Mouse (Mus musculus) midbrain, embryonic 14.5 days (tissue): ENCODE results near the gene Minos1. TPM values are rescaled to one million over a fixed set of nuclear protein-coding genes. Genes with fewer than 3 reads are reported as not detected.

Experiments used
- ATAC-seq: fragments of 200-750 bp; cut with Nextera tagmentation; 2 replicates; pipeline ENCODE4 v1.8.0; 2017; ENCODE audit warnings: moderate number of reproducible peaks, moderate library complexity; ENCODE audit not compliant: low FRiP score, low TSS enrichment
- DNase-seq: peaks from one replicate; pipeline ENCODE4 v3.0.0-alpha.2; 2015
- H3K27ac ChIP-seq: fragments of 300-500 bp; sonication (generic); replicated peaks from 2 replicates; pipeline ENCODE4 v1.5.1; 2014; ENCODE audit warnings: mild to moderate bottlenecking, low read depth, low read length, moderate library complexity
- H3K27me3 ChIP-seq: fragments of 300-500 bp; sonication (generic); 2 replicates; pipeline ENCODE4 v1.6.1; 2014; ENCODE audit warnings: low read length, control low read depth, mixed read lengths; ENCODE audit not compliant: control insufficient read depth, insufficient read depth
- H3K36me3 ChIP-seq: fragments of 300-500 bp; sonication (generic); 2 replicates; pipeline ENCODE4 v1.6.1; 2014; ENCODE audit warnings: low read length, control low read depth; ENCODE audit not compliant: control insufficient read depth, insufficient read depth
- H3K4me1 ChIP-seq: fragments of 300-500 bp; sonication (generic); 2 replicates; pipeline ENCODE4 v1.6.1; 2014; ENCODE audit warnings: mild to moderate bottlenecking, antibody characterized with exemption, low read length, control low read depth; ENCODE audit not compliant: control insufficient read depth, insufficient read depth
- H3K4me2 ChIP-seq: fragments of 300-500 bp; sonication (generic); 2 replicates; pipeline ENCODE4 v1.6.1; 2014; ENCODE audit warnings: mild to moderate bottlenecking, low read length, moderate library complexity
- H3K4me3 ChIP-seq: fragments of 300-500 bp; sonication (generic); replicated peaks from 2 replicates; pipeline ENCODE4 v1.5.1; 2014; ENCODE audit warnings: low read depth, low read length
- H3K9ac ChIP-seq: fragments of 300-500 bp; sonication (generic); replicated peaks from 2 replicates; pipeline ENCODE4 v1.6.1; 2014; ENCODE audit warnings: mild to moderate bottlenecking, low read length, moderate library complexity
- H3K9me3 ChIP-seq: fragments of 300-500 bp; sonication (generic); 2 replicates; pipeline ENCODE4 v1.6.1; 2016; ENCODE audit warnings: low read length, control low read depth, mixed read lengths; ENCODE audit not compliant: control insufficient read depth
- WGBS: fragments of 180-500 bp; shearing (Covaris S2); extraction: QIAGEN DNeasy Blood & Tissue Kit; methylation state at CpG from one replicate; pipeline ENCODE4 v1.1.7; 2014; 5-methylcytosine and 5-hydroxymethylcytosine counted together
- polyA plus RNA-seq: library from polyadenylated mRNA; unstranded; fragments of >200 nt; fragmentation: Nextera tagmentation; extraction: Ambion mirVana; gene quantifications from 2 replicates; pipeline ENCODE4 v1.2.1, GENCODE M21; 2014

The Minos1 gene
- 346 and 393 TPM in 2 replicates for polyA plus RNA-seq

- Histone ChIP-seq H3K4me3 (peak within 1 kb of the TSS; percentile 96), H3K27me3 (no peaks in the 10 kb centered on the region), H3K4me2 (peak within 1 kb of the TSS; percentile 91), H3K27ac (peak within 1 kb of the TSS; percentile 88), H3K9ac (peak within 1 kb of the TSS; percentile 86), H3K9me3 (no peaks in the 10 kb centered on the region), H3K4me1 (peaks cover 18% of the 10 kb centered on the region), H3K36me3 (no peaks in the 10 kb centered on the region)
- under 1% methylated on average over 63 of the region's 63 CpGs for WGBS
- DNase-seq (peak; percentile 99), ATAC-seq (peak; percentile 97)
These were observed at the start of gene Minos1 for GRCm38 (mm10) chr4:139130701-139131549. Gene Minos1 (minus strand): TSS chr4:139131113.

- no peak overlapping the region for H3K9ac ChIP-seq
These were observed 49.1 kb upstream of the Minos1 start for GRCm38 (mm10) chr4:139179731-139180625.

GRCm38 (mm10) chr4:139179218-139179617, 48.3 kb upstream of the Minos1 start:
- Histone ChIP-seq H3K4me3 (no peak overlapping the region), H3K27me3 (no peaks in the 10 kb centered on the region), H3K4me2 (no peak overlapping the region), H3K27ac (no peak overlapping the region), H3K9ac (no peak overlapping the region), H3K36me3 (no peaks in the 10 kb centered on the region), H3K4me1 (no peaks in the 10 kb centered on the region), H3K9me3 (no peaks in the 10 kb centered on the region)
- 64% methylated on average over 2 of the region's 2 CpGs for WGBS
- ATAC-seq (no peak), DNase-seq (no peak)

More at GRCm38 (mm10) chr4:139179731-139180625, 49.1 kb upstream of the Minos1 start:
- Histone ChIP-seq H3K4me2 (no peak overlapping the region), H3K27ac (no peak overlapping the region), H3K27me3 (no peaks in the 10 kb centered on the region), H3K36me3 (no peaks in the 10 kb centered on the region), H3K4me1 (no peaks in the 10 kb centered on the region), H3K9me3 (no peaks in the 10 kb centered on the region), H3K4me3 (no peak overlapping the region)
- DNase-seq (no peak), ATAC-seq (no peak)
- 87% methylated on average over 17 of the region's 17 CpGs for WGBS

DNA sequence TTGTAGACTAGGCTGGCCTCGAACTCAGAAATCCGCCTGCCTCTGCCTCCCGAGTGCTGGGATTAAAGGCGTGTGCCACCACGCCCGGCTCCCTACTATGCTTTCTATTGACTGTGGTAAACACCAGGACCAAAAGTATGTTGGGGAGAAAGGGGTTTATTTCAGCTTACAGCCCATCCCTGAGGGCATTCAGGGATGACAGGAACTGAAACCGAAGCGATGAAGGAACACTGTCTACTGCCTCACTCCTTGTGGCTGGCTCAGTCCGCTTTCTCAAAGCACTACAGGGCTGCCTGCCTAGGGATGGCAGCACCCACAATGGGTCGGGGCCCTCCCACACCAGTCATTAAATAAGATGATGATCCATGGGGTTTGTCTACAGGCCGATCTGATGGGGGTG, 47.5 kb upstream of the Minos1 start:
- H3K27ac ChIP-seq: no peak overlapping the region
- no peaks in the 10 kb centered on the region for H3K36me3 ChIP-seq
- 99% methylated on average over 11 of the region's 11 CpGs for WGBS
- ATAC-seq (no peak), DNase-seq (no peak)
- no peak overlapping the region for H3K4me2 ChIP-seq
- H3K9ac ChIP-seq: no peak overlapping the region
- no peak overlapping the region for H3K4me3 ChIP-seq
- no peaks in the 10 kb centered on the region for H3K4me1 ChIP-seq
- no peaks in the 10 kb centered on the region for H3K27me3 ChIP-seq
- no peaks in the 10 kb centered on the region for H3K9me3 ChIP-seq

DNA sequence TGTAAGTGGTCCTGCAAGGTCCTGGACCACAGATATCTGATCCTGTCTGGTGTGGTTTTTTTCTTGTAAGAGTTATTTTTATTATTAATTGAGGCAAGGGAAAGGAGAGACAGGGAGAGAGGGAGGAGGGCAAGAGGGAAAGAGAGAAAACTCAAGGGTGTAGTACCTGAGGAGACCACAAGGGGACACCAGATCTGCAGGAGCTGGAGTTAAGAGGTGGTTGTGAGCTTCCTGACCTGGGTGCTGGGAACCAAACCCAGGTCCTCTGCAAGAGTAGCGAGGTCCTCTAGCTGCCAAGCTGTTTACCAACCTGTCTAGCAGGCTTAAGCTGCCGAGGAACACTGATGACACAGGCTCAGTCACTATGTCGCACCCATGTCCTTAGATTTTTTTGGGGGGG, 47.0 kb upstream of the Minos1 start:
- no peak overlapping the region for H3K9ac ChIP-seq
- DNase-seq (no peak), ATAC-seq (no peak)
- H3K4me1 ChIP-seq: no peaks in the 10 kb centered on the region
- no peaks in the 10 kb centered on the region for H3K27me3 ChIP-seq
- 91% methylated on average over 3 of the region's 3 CpGs for WGBS
- H3K36me3 ChIP-seq: no peaks in the 10 kb centered on the region
- H3K27ac ChIP-seq: no peak overlapping the region
- no peak overlapping the region for H3K4me2 ChIP-seq
- H3K9me3 ChIP-seq: no peaks in the 10 kb centered on the region
- no peak overlapping the region for H3K4me3 ChIP-seq

DNA sequence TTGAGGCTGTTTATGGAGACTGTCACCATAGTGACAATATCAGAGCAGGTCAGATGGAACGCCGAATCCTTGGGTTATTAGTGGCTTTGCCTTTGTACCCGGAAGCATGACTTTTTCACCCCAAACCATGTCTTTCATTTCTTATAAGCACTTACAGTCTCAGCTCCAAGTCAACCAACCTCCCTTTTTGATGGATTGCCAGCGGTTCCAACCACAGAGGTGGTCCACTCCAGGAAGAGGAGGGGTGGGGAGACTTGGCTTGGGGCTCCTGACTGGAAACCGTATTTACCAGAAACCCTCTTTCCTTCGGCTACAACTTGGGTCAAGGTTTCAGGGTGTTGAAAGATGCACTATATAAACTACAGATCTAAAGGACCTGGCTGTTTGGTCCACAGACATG, 45.1 kb upstream of the Minos1 start:
- Histone ChIP-seq H3K9ac (no peak overlapping the region), H3K36me3 (no peaks in the 10 kb centered on the region), H3K27me3 (no peaks in the 10 kb centered on the region), H3K27ac (no peak overlapping the region), H3K4me2 (no peak overlapping the region), H3K4me3 (no peak overlapping the region), H3K4me1 (no peaks in the 10 kb centered on the region), H3K9me3 (no peaks in the 10 kb centered on the region)
- DNase-seq (no peak), ATAC-seq (no peak)
- WGBS: 77% methylated on average over 6 of the region's 6 CpGs

- Histone ChIP-seq H3K36me3 (no peaks in the 10 kb centered on the region), H3K4me1 (no peaks in the 10 kb centered on the region), H3K4me2 (no peak overlapping the region), H3K9ac (no peak overlapping the region), H3K27ac (no peak overlapping the region), H3K9me3 (no peaks in the 10 kb centered on the region), H3K27me3 (no peaks in the 10 kb centered on the region), H3K4me3 (no peak overlapping the region)
- 64% methylated on average over 20 of the region's 20 CpGs for WGBS
- DNase-seq (peak; percentile 26), ATAC-seq (no peak)
These were observed 44.4 kb upstream of the Minos1 start for GRCm38 (mm10) chr4:139175061-139175971.

DNA sequence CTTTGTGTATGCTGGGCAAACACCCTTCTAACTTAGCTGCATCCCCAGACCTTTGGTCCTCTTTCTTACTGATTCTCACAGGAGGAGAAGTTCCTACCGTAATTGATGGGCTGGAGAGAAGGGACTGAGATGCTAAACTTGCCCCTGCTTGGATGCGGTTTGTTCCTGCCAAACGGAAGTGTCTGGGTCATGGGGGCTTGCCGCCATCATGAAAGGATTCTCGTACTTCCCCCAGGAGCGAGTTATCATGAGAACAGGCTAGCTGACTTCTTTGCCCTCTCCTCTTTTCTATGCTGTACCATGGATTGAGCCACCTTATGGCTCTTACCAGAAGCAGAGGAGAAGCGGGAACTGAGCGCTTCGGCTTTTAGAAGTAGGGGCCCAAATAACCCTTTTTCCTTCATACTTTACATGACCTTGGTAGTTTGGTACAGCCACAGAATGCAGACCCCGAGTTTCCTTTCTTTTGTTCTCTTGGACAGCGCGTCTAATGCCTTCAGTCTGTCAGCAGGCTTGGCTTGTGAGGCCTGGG, 38.9 kb upstream of the Minos1 start:
- Histone ChIP-seq H3K27ac (no peak overlapping the region), H3K4me1 (no peaks in the 10 kb centered on the region; the same call in 1 of the 2 replicates), H3K4me2 (no peak overlapping the region), H3K9ac (no peak overlapping the region), H3K9me3 (no peaks in the 10 kb centered on the region), H3K4me3 (no peak overlapping the region), H3K36me3 (no peaks in the 10 kb centered on the region), H3K27me3 (no peaks in the 10 kb centered on the region)
- no peak for ATAC-seq
- DNase-seq: no peak
- 51% methylated on average over 12 of the region's 12 CpGs for WGBS
